In the genomic region with DNA sequence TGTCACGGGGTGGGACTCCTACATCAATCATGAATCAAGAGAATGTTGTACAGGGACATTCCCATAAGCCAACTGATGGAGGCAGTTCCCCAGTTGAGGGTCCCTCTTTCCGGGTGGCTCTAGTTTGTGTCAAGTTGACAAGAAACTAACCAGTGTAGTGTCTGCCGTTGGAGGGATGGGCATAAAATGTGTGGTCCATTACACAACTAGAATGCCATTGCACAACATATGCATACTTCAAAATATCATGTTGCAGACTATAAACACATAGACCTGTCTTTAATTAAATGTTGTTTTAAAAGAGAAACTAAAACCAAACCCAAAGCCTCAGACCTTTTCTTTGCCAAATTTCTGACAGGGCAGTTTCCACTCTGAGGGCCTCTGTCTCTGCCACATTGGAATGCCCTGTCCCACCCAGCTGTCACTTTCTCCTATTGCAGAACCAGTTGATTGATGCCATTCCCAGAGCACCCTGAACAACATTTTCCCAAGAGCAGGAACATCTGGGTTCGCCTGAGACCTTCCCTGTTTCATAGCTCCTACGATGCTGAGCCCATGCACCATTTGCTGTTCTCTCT, we compare ENCODE assay signal across 35 mouse cellular contexts. TPM values are rescaled to one million over a fixed set of nuclear protein-coding genes. Genes with fewer than 3 reads are reported as not detected.
DNase-seq lines count a peak whose midpoint lies in the region; ATAC-seq and TF ChIP-seq lines count a peak whose summit lies in the region.
"Had no signal": no experiment of that assay in that cellular context is flagged by ENCODE, and none has a peak within 500 bp of the region (broad histone marks: within the 10 kb centered on the region; RNA-seq: fewer than 3 reads in every experiment).

No protein-coding gene starts in this region.

- H3K27me3 ChIP-seq in embryonic facial prominence, embryonic 13.5 days = 0 out of 2 replicates have a peak, but pooled peaks cover 5% of the 10 kb centered on the region
- peaks cover 12% of the 10 kb centered on the region for H3K27me3 ChIP-seq in embryonic facial prominence, embryonic 10.5 days (replicated peaks; ENCODE audit: low read depth, poor library complexity, severe bottlenecking)
- H3K27me3 ChIP-seq in lung, postnatal 0 days (replicated peaks; ENCODE audit: insufficient read depth, low read length) = no peaks in the 10 kb centered on the region
- peaks cover 5% of the 10 kb centered on the region; the same call in 1 of the 2 replicates for H3K27me3 ChIP-seq in embryonic facial prominence, embryonic 14.5 days (replicated peaks; ENCODE audit: control insufficient read depth, insufficient read depth, low read length)
- H3K27me3 ChIP-seq in myocyte (ENCODE audit: control insufficient read depth, insufficient read depth, insufficient read length) = peaks cover 21% of the 10 kb centered on the region
- 0 out of 2 replicates have a peak, but pooled peaks cover 3% of the 10 kb centered on the region for H3K27me3 ChIP-seq in midbrain, embryonic 14.5 days (ENCODE audit: control insufficient read depth, insufficient read depth, low read length)
- H3K27me3 ChIP-seq: lung, embryonic 15.5 days had no signal

- 41% methylated on average over 5 of the region's 5 CpGs for WGBS in embryonic facial prominence, embryonic 13.5 days
- WGBS in embryonic facial prominence, embryonic 10.5 days = 78% methylated on average over 5 of the region's 5 CpGs
- 54% methylated on average over 5 of the region's 5 CpGs for WGBS in lung, postnatal 0 days
- 44% methylated on average over 5 of the region's 5 CpGs for WGBS in embryonic facial prominence, embryonic 14.5 days
- 80% methylated on average over 5 of the region's 5 CpGs for WGBS in midbrain, embryonic 14.5 days

- no peak for TF ChIP-seq EP300 in lung, postnatal 0 days (IDR thresholded peaks at IDR 0.05)

- DNase-seq in embryonic facial prominence, embryonic 10.5 days (ENCODE audit: low spot score) = no peak
- peak; percentile 51 for DNase-seq in lung, postnatal 0 days (ENCODE audit: low spot score)
- DNase-seq in lung, postnatal 36 days = no peak
- DNase-seq in embryonic facial prominence, embryonic 14.5 days (ENCODE audit: low spot score) = peak; percentile 71
- DNase-seq in layer of hippocampus, postnatal 14 days (ENCODE audit: low spot score in 2 of 2) = no peak
- no peak for DNase-seq in midbrain, embryonic 14.5 days
- DNase-seq: adrenal gland, postnatal 25 days; cerebellum, adult 9-11 months; gastrocnemius, postnatal 25 days; heart, adult 2 months; heart, postnatal 4 days; kidney, adult 18-20 months; kidney, postnatal 10 days; layer of hippocampus, postnatal 36 days; thymus, postnatal 14 days had no signal

- 0 out of 2 replicates have a peak, but pooled peaks have one; percentile 48 for ATAC-seq in embryonic facial prominence, embryonic 13.5 days (ENCODE audit: insufficient number of reproducible peaks, insufficient read depth, low FRiP score, low TSS enrichment, low read depth)
- ATAC-seq in lung, postnatal 0 days = peak; percentile 48
- peak; percentile 22; the same call in 1 of the 2 replicates for ATAC-seq in embryonic facial prominence, embryonic 14.5 days (ENCODE audit: low read depth)
- no peak for ATAC-seq in midbrain, embryonic 14.5 days (ENCODE audit: low FRiP score, low TSS enrichment)
- ATAC-seq: CD4-positive, CD25-positive, alpha-beta regulatory T cell, adult 4 months; forebrain, embryonic 16.5 days; inflammation-experienced regulatory T-cells, adult 6 months; liver, embryonic 12.5 days; midbrain, embryonic 16.5 days had no signal

- no peaks in the 10 kb centered on the region for H3K79me2 ChIP-seq in myocyte (ENCODE audit: control insufficient read depth, insufficient read depth)

- no peak overlapping the region for H3K4me3 ChIP-seq in embryonic facial prominence, embryonic 13.5 days
- no peak overlapping the region for H3K4me3 ChIP-seq in embryonic facial prominence, embryonic 10.5 days
- no peak overlapping the region for H3K4me3 ChIP-seq in lung, postnatal 0 days (ENCODE audit: low read depth, low read length)
- H3K4me3 ChIP-seq in embryonic facial prominence, embryonic 14.5 days (ENCODE audit: low read depth, low read length) = no peak overlapping the region
- H3K4me3 ChIP-seq in myocyte = no peak overlapping the region
- no peak overlapping the region for H3K4me3 ChIP-seq in midbrain, embryonic 14.5 days (replicated peaks; ENCODE audit: low read depth, low read length)
- H3K4me3 ChIP-seq: forebrain, embryonic 10.5 days; heart, adult 2 months; layer of hippocampus, adult 2 months; limb, embryonic 12.5 days; liver, embryonic 12.5 days; lung, embryonic 15.5 days had no signal

- H3K27ac ChIP-seq in embryonic facial prominence, embryonic 13.5 days = no peak overlapping the region; the same call in 1 of the 2 replicates
- H3K27ac ChIP-seq in embryonic facial prominence, embryonic 10.5 days (replicated peaks) = no peak overlapping the region
- no peak overlapping the region for H3K27ac ChIP-seq in lung, postnatal 0 days (ENCODE audit: low read length)
- no peak overlapping the region for H3K27ac ChIP-seq in embryonic facial prominence, embryonic 14.5 days (replicated peaks; ENCODE audit: low read depth, low read length)
- no peak overlapping the region for H3K27ac ChIP-seq in midbrain, embryonic 14.5 days (replicated peaks; ENCODE audit: low read depth, low read length)
- H3K27ac ChIP-seq: forebrain, embryonic 10.5 days; heart, adult 2 months; hindbrain, embryonic 14.5 days; layer of hippocampus, adult 2 months; limb, embryonic 12.5 days; liver, embryonic 12.5 days; lung, embryonic 15.5 days had no signal

- no peaks in the 10 kb centered on the region for H3K36me3 ChIP-seq in embryonic facial prominence, embryonic 13.5 days
- H3K36me3 ChIP-seq in embryonic facial prominence, embryonic 10.5 days (replicated peaks) = no peaks in the 10 kb centered on the region
- H3K36me3 ChIP-seq in lung, postnatal 0 days (ENCODE audit: insufficient read depth, low read length) = no peaks in the 10 kb centered on the region
- H3K36me3 ChIP-seq in embryonic facial prominence, embryonic 14.5 days (ENCODE audit: control insufficient read depth, insufficient read depth, low read length) = no peaks in the 10 kb centered on the region
- H3K36me3 ChIP-seq in myocyte (ENCODE audit: control insufficient read depth, insufficient read depth) = no peaks in the 10 kb centered on the region
- no peaks in the 10 kb centered on the region for H3K36me3 ChIP-seq in midbrain, embryonic 14.5 days (ENCODE audit: control insufficient read depth, insufficient read depth, low read length)
- H3K36me3 ChIP-seq: forebrain, embryonic 10.5 days; limb, embryonic 12.5 days; liver, embryonic 12.5 days; lung, embryonic 15.5 days had no signal

- H3ac ChIP-seq in myocyte (ENCODE audit: control insufficient read depth, insufficient read length) = no peak overlapping the region

- peaks cover 10% of the 10 kb centered on the region; the same call in 1 of the 2 replicates for H3K4me1 ChIP-seq in embryonic facial prominence, embryonic 13.5 days
- H3K4me1 ChIP-seq in embryonic facial prominence, embryonic 10.5 days = peaks cover 9% of the 10 kb centered on the region
- 0 out of 2 replicates have a peak, but pooled peaks cover 3% of the 10 kb centered on the region for H3K4me1 ChIP-seq in lung, postnatal 0 days (ENCODE audit: insufficient read depth, low read depth, low read length)
- no peaks in the 10 kb centered on the region for H3K4me1 ChIP-seq in embryonic facial prominence, embryonic 14.5 days (ENCODE audit: control insufficient read depth, insufficient read depth, low read length)
- peaks cover 3% of the 10 kb centered on the region; the same call in 1 of the 2 replicates for H3K4me1 ChIP-seq in midbrain, embryonic 14.5 days (ENCODE audit: control insufficient read depth, insufficient read depth, low read length)
- H3K4me1 ChIP-seq: liver, embryonic 12.5 days had no signal

- no peaks in the 10 kb centered on the region for H3K9me3 ChIP-seq in embryonic facial prominence, embryonic 13.5 days
- H3K9me3 ChIP-seq in embryonic facial prominence, embryonic 10.5 days = no peaks in the 10 kb centered on the region
- H3K9me3 ChIP-seq in lung, postnatal 0 days (ENCODE audit: low read length) = no peaks in the 10 kb centered on the region
- H3K9me3 ChIP-seq in embryonic facial prominence, embryonic 14.5 days (ENCODE audit: control insufficient read depth, low read length) = no peaks in the 10 kb centered on the region
- no peaks in the 10 kb centered on the region for H3K9me3 ChIP-seq in midbrain, embryonic 14.5 days (ENCODE audit: control insufficient read depth, low read length)
- H3K9me3 ChIP-seq: forebrain, embryonic 10.5 days; limb, embryonic 12.5 days; liver, embryonic 12.5 days; lung, embryonic 15.5 days had no signal

- H3K9ac ChIP-seq in embryonic facial prominence, embryonic 13.5 days = no peak overlapping the region
- H3K9ac ChIP-seq in lung, postnatal 0 days (replicated peaks; ENCODE audit: low read depth) = no peak overlapping the region
- no peak overlapping the region for H3K9ac ChIP-seq in embryonic facial prominence, embryonic 14.5 days (ENCODE audit: low read depth, low read length)
- H3K9ac ChIP-seq in midbrain, embryonic 14.5 days (replicated peaks; ENCODE audit: low read length) = no peak overlapping the region
- H3K9ac ChIP-seq: hindbrain, embryonic 14.5 days; limb, embryonic 12.5 days; liver, embryonic 12.5 days; lung, embryonic 15.5 days had no signal

- no peak for TF ChIP-seq POLR2A in myocyte (IDR thresholded peaks at IDR 0.05; ENCODE audit: insufficient read length, low read depth)

- no peak for TF ChIP-seq CTCF in lung, postnatal 0 days (IDR thresholded peaks at IDR 0.05)

- H3K4me2 ChIP-seq in embryonic facial prominence, embryonic 13.5 days = 0 out of 2 replicates have a peak overlapping the region, but pooled peaks have one; percentile 7
- H3K4me2 ChIP-seq in lung, postnatal 0 days (replicated peaks; ENCODE audit: low read depth, low read length) = no peak overlapping the region
- no peak overlapping the region for H3K4me2 ChIP-seq in embryonic facial prominence, embryonic 14.5 days (ENCODE audit: low read depth, low read length)
- H3K4me2 ChIP-seq in myocyte (ENCODE audit: low read depth) = no peak overlapping the region
- H3K4me2 ChIP-seq in midbrain, embryonic 14.5 days (ENCODE audit: low read length) = no peak overlapping the region
- H3K4me2 ChIP-seq: hindbrain, embryonic 14.5 days; limb, embryonic 12.5 days; liver, embryonic 12.5 days; lung, embryonic 15.5 days had no signal

TF ChIP-seq in myocyte, 11 proteins besides CTCF, POLR2A, EP300 and RAD21 (continues in another document):
- peak; percentile 65; the same call in 1 of the 2 replicates for TF ChIP-seq CEBPB (IDR thresholded peaks at IDR 0.05; ENCODE audit: insufficient read depth, poor library complexity, severe bottlenecking)

RNA-seq across cellular contexts. Expression of gene Tekt3, which starts 3.0 kb away (rescaled TPM):
- not detected in 2 replicates for polyA plus RNA-seq in embryonic facial prominence, embryonic 13.5 days (2015; fragmentation: Nextera tagmentation; extraction: Ambion mirVana)
- polyA plus RNA-seq in embryonic facial prominence, embryonic 10.5 days (2016; fragmentation: Nextera tagmentation; extraction: Ambion mirVana) = not detected in 2 replicates
- 0.55 and 0.79 TPM in 2 replicates for polyA plus RNA-seq in lung, postnatal 0 days (2015; fragmentation: Nextera tagmentation; extraction: Ambion mirVana)
- polyA plus RNA-seq in embryonic facial prominence, embryonic 14.5 days (2014; fragmentation: Nextera tagmentation; extraction: Ambion mirVana) = 0.10 TPM in 1 of 2 replicates, not detected in the other
- polyA plus RNA-seq in myocyte (2012; fragmentation: generic; extraction: Trizol) = not detected
- total RNA-seq in layer of hippocampus, postnatal 14 days (2021) = under 1 TPM in 1 of 2 experiments, not detected in 1; 0.36 TPM
- not detected in 2 replicates for polyA plus RNA-seq in midbrain, embryonic 14.5 days (2014; fragmentation: Nextera tagmentation; extraction: Ambion mirVana)
- total RNA-seq: ES-E14; gastrocnemius, postnatal 25 days; heart, adult 2 months; heart, postnatal 4 days; layer of hippocampus, postnatal 36 days; left cerebral cortex, postnatal 10 days; megakaryocyte-erythroid progenitor cell, adult 5-6 weeks had no signal
- polyA plus RNA-seq: brain, embryonic 14.5 days; CD4-positive, CD25-positive, alpha-beta regulatory T cell, adult 4 months; cortical plate, adult 2 months; forebrain, embryonic 10.5 days; forebrain, embryonic 16.5 days; heart, adult 2 months; heart, embryonic 14.5 days; inflammation-experienced regulatory T-cells, adult 6 months; limb, embryonic 12.5 days; liver, embryonic 12.5 days; midbrain, embryonic 16.5 days; neural tube, embryonic 14.5 days; spleen, adult 2 months had no signal

Comparison
In these comparisons a context has a peak if more than half of its experiments do, and no peak if none do; other contexts are left out.
1. DNase-seq: peak in lung, postnatal 0 days (single experiment) and embryonic facial prominence, embryonic 14.5 days (single experiment); none in embryonic facial prominence, embryonic 10.5 days (single experiment), lung, postnatal 36 days (single experiment), layer of hippocampus, postnatal 14 days (0 of 2) and midbrain, embryonic 14.5 days (single experiment).